Mouse (Mus musculus) layer of hippocampus, postnatal 10 days (tissue): ENCODE measurements at regions not wholly inside any gene's neighbourhood (a gene's known extent, or its start where the extent isn't known, plus 50 kb on each side); places are given as distances from the start of the nearest gene placed in this dataset.
A peak's percentile ranks its signal among the peaks of the same experiment; 100 is the strongest.

Experiments
- DNase-seq, 2 experiments: peaks; one replicate each; pipeline ENCODE4 v3.0.0; 2021; ENCODE audit warnings: low spot score in 2 of 2

GRCm38 (mm10) chr1:72046072-72046471 lies 166.0 kb downstream of the Mreg start:
- no peak for DNase-seq

GRCm38 (mm10) chr1:72038518-72038917 lies 173.6 kb downstream of the Mreg start:
- no peak for DNase-seq

GRCm38 (mm10) chr1:72036600-72036999 lies 175.5 kb downstream of the Mreg start:
- DNase-seq, result no peak

- no peak for DNase-seq
Observed at GRCm38 (mm10) chr1:72036141-72036540, 176.0 kb downstream of the Mreg start.

GRCm38 (mm10) chr1:72033941-72034340 lies 178.2 kb downstream of the Mreg start:
- no peak for DNase-seq

- peak; percentile 23 to 49 for DNase-seq
Observed at GRCm38 (mm10) chr1:72032214-72032613, 179.9 kb downstream of the Mreg start.

GRCm38 (mm10) chr1:72030763-72031405 lies 181.2 kb downstream of the Mreg start:
- DNase-seq, result no peak

GRCm38 (mm10) chr1:72029625-72030024 lies 182.5 kb downstream of the Mreg start:
- DNase-seq, result no peak

- no peak for DNase-seq
Observed at GRCm38 (mm10) chr1:72026861-72027260, 185.2 kb downstream of the Mreg start.

- DNase-seq, result no peak
Observed at GRCm38 (mm10) chr1:72022631-72023030, 189.5 kb downstream of the Mreg start.

GRCm38 (mm10) chr1:72018479-72019222 lies 193.5 kb downstream of the Mreg start:
- no peak for DNase-seq

- DNase-seq, result no peak
Observed at GRCm38 (mm10) chr1:72017814-72018478, 194.2 kb downstream of the Mreg start.

- DNase-seq, result no peak
Observed at GRCm38 (mm10) chr1:72015471-72015870, 196.6 kb downstream of the Mreg start.

- DNase-seq, result no peak
Observed at GRCm38 (mm10) chr1:72014580-72014979, 197.5 kb downstream of the Mreg start.

- DNase-seq, result no peak
Observed at GRCm38 (mm10) chr1:72013863-72014262, 198.2 kb downstream of the Mreg start.

- DNase-seq, result no peak
Observed at GRCm38 (mm10) chr1:72012710-72013109, 199.4 kb downstream of the Mreg start.

- DNase-seq, result no peak
Observed at GRCm38 (mm10) chr1:72009270-72009928, 202.7 kb downstream of the Mreg start.

- no peak for DNase-seq
Observed at GRCm38 (mm10) chr1:72006696-72007291, 205.3 kb downstream of the Mreg start.

GRCm38 (mm10) chr1:72005956-72006355 lies 206.2 kb downstream of the Mreg start:
- no peak for DNase-seq

- DNase-seq, result no peak
Observed at GRCm38 (mm10) chr1:72005550-72005949, 206.6 kb downstream of the Mreg start.
